Mouse (Mus musculus) left cerebral cortex, postnatal 10 days (tissue): ENCODE results near the gene Rbm47. TPM values are rescaled to one million over a fixed set of nuclear protein-coding genes. Genes with fewer than 3 reads are reported as not detected.

Experiments used
- DNase-seq, 2 experiments: peaks; one replicate each; pipeline ENCODE4 v3.0.0; 2021 to 2022; ENCODE audit warnings: low spot score in 2 of 2, mixed read lengths in 1 of 2; ENCODE audit errors: extremely low spot score in 1 of 2
- intact Hi-C: fragments of 180-260 bp; cut with DNase I; formaldehyde crosslinking; loops from one replicate; pipeline ENCODE4 v1.15.1; 2025
- total RNA-seq, 2 experiments: library from RNA; stranded (reverse); gene quantifications; 2 replicates each; pipeline ENCODE4 v1.2.3; 2021

Gene Rbm47
- total RNA-seq, 2 experiments from 2014 or later: 2.2 to 2.8 TPM

- no peak for DNase-seq
- intact Hi-C loops: no loop called here
These were observed 122.1 kb downstream of the Rbm47 start for GRCm38 (mm10) chr5:66050841-66051240.

- no peak for DNase-seq
- intact Hi-C loops: no loop called here
These were observed 126.6 kb downstream of the Rbm47 start for GRCm38 (mm10) chr5:66046356-66046755.

- intact Hi-C loops: no loop called here
- no peak for DNase-seq
These were observed 129.0 kb downstream of the Rbm47 start for GRCm38 (mm10) chr5:66043897-66044296.

GRCm38 (mm10) chr5:66042651-66043340, 130.1 kb downstream of the Rbm47 start:
- no peak for DNase-seq
- intact Hi-C loops: no loop called here

- DNase-seq: no peak
- intact Hi-C loops: no loop called here
These were observed 132.1 kb downstream of the Rbm47 start for GRCm38 (mm10) chr5:66040744-66041279.

GRCm38 (mm10) chr5:66039813-66040212, 133.1 kb downstream of the Rbm47 start:
- no peak for DNase-seq
- intact Hi-C loops: no loop called here

GRCm38 (mm10) chr5:66037066-66037465, 135.9 kb downstream of the Rbm47 start:
- intact Hi-C loops: no loop called here
- no peak for DNase-seq

- DNase-seq: no peak
- intact Hi-C loops: no loop called here
These were observed 136.4 kb downstream of the Rbm47 start for GRCm38 (mm10) chr5:66036440-66037054.

- intact Hi-C loops: no loop called here
- no peak for DNase-seq
These were observed 138.3 kb downstream of the Rbm47 start for GRCm38 (mm10) chr5:66034375-66035195.

GRCm38 (mm10) chr5:66032826-66033225, 140.1 kb downstream of the Rbm47 start:
- intact Hi-C loops: no loop called here
- no peak for DNase-seq

GRCm38 (mm10) chr5:66031699-66032098, 141.2 kb downstream of the Rbm47 start:
- no peak for DNase-seq
- intact Hi-C loops: no loop called here

- no peak for DNase-seq
- intact Hi-C loops: no loop called here
These were observed 144.7 kb downstream of the Rbm47 start for GRCm38 (mm10) chr5:66028232-66028631.

- intact Hi-C loops: no loop called here
- no peak for DNase-seq
These were observed 145.7 kb downstream of the Rbm47 start for GRCm38 (mm10) chr5:66027206-66027605.

GRCm38 (mm10) chr5:66026796-66027195, 146.1 kb downstream of the Rbm47 start:
- intact Hi-C loops: no loop called here
- no peak for DNase-seq

- intact Hi-C loops: no loop called here
- no peak for DNase-seq
These were observed 157.4 kb downstream of the Rbm47 start for GRCm38 (mm10) chr5:66015449-66015961.

GRCm38 (mm10) chr5:66014437-66014836, 158.5 kb downstream of the Rbm47 start:
- no peak for DNase-seq
- intact Hi-C loops: no loop called here

- DNase-seq: no peak
- intact Hi-C loops: no loop called here
These were observed 158.9 kb downstream of the Rbm47 start for GRCm38 (mm10) chr5:66013999-66014398.

GRCm38 (mm10) chr5:66008245-66008967, 164.5 kb downstream of the Rbm47 start:
- intact Hi-C loops: no loop called here

More at GRCm38 (mm10) chr5:66008245-66008967, 164.5 kb downstream of the Rbm47 start:
- DNase-seq: no peak
